Comparison of ENCODE assay signal across 1 mouse cellular context in genomic region chr9:109046306-109046705, GRCm38 (mm10).
TF ChIP-seq lines count a peak whose summit lies in the region.

No protein-coding gene starts in this region.

TF ChIP-seq in CH12.LX, 34 proteins besides CTCF, POLR2A, EP300 and RAD21:
- TF ChIP-seq JUN (IDR thresholded peaks at IDR 0.05; ENCODE audit: insufficient read depth, low read depth, low read length) (no peak), UBTF (IDR thresholded peaks at IDR 0.05; ENCODE audit: low read depth, low read length) (no peak), MAZ (IDR thresholded peaks at IDR 0.05; ENCODE audit: low read depth, low read length) (no peak), NRF1 (IDR thresholded peaks at IDR 0.05; ENCODE audit: low read depth, low read length) (peak; percentile 10; the same call in 1 of the 2 replicates), JUND (conservative IDR thresholded peaks at IDR 0.05; ENCODE audit: low read depth, low read length) (no peak), SMC3 (IDR thresholded peaks at IDR 0.05; ENCODE audit: low read depth, low read length) (peak; percentile 85), IRF4 (IDR thresholded peaks at IDR 0.05; ENCODE audit: low read depth, low read length) (0 out of 2 replicates have a peak, but pooled peaks have one; percentile 12), ZC3H11A (IDR thresholded peaks at IDR 0.05; ENCODE audit: low read depth, low read length) (peak; percentile 28), GABPA (IDR thresholded peaks at IDR 0.05; ENCODE audit: insufficient replicate concordance, low read depth, low read length) (no peak), SIN3A (IDR thresholded peaks at IDR 0.05; ENCODE audit: low read length) (0 out of 2 replicates have a peak, but pooled peaks have one; percentile 28)
